Mouse (Mus musculus) heart, embryonic 14.5 days (tissue): ENCODE measurements around the gene Cldn15. TPM values are rescaled to one million over a fixed set of nuclear protein-coding genes. Genes with fewer than 3 reads are reported as not detected.
"Not testable (repeated sequence)": the region's sequence is repeated elsewhere in the genome, so short reads cannot be mapped to it uniquely, and the experiment has no call there.

Source experiments
- ATAC-seq: fragments of 200-750 bp; cut with Nextera tagmentation; 2 replicates; pipeline ENCODE4 v1.8.0; 2017; ENCODE audit warnings: low read depth, moderate TSS enrichment; ENCODE audit not compliant: insufficient number of reproducible peaks, insufficient read depth, low FRiP score
- H3K27ac ChIP-seq, 2 experiments: fragments of 200-500 bp in 1 of 2; fragments of 300-500 bp in 1 of 2; sonication (generic) in 1 of 2; replicated peaks in 1 of 2; 2 replicates each; pipeline ENCODE4 v1.5.1; 2012 to 2014; ENCODE audit warnings: low read depth in 2 of 2, low read length in 2 of 2, control low read depth in 1 of 2, mild to moderate bottlenecking in 1 of 2, mixed read lengths in 1 of 2; ENCODE audit not compliant: control insufficient read depth in 1 of 2, insufficient read depth in 1 of 2
- H3K27me3 ChIP-seq: fragments of 300-500 bp; sonication (generic); 2 replicates; pipeline ENCODE4 v1.6.1; 2014; ENCODE audit warnings: mild to moderate bottlenecking, low read length, control low read depth; ENCODE audit not compliant: control insufficient read depth, insufficient read depth
- H3K36me3 ChIP-seq: fragments of 300-500 bp; sonication (generic); 2 replicates; pipeline ENCODE4 v1.6.1; 2014; ENCODE audit warnings: mild to moderate bottlenecking, control low read depth, low read length, mixed read lengths; ENCODE audit not compliant: control insufficient read depth, insufficient read depth
- H3K4me1 ChIP-seq, 2 experiments: fragments of 200-500 bp in 1 of 2; fragments of 300-500 bp in 1 of 2; sonication (generic) in 1 of 2; 2 replicates each; pipeline ENCODE4 v1.6.1; 2012 to 2014; ENCODE audit warnings: low read length in 2 of 2, control low read depth in 1 of 2, mixed read lengths in 1 of 2; ENCODE audit not compliant: control insufficient read depth in 2 of 2, insufficient read depth in 2 of 2
- H3K4me2 ChIP-seq: fragments of 300-500 bp; sonication (generic); 2 replicates; pipeline ENCODE4 v1.6.1; 2014; ENCODE audit warnings: mild to moderate bottlenecking, low read length
- H3K4me3 ChIP-seq, 2 experiments: fragments of 200-500 bp in 1 of 2; fragments of 300-500 bp in 1 of 2; sonication (generic) in 1 of 2; 2 replicates each; pipeline ENCODE4 v1.5.1; 2012 to 2014; ENCODE audit warnings: low read length in 2 of 2, mild to moderate bottlenecking in 2 of 2, control low read depth in 1 of 2, low read depth in 1 of 2, moderate library complexity in 1 of 2; ENCODE audit not compliant: control insufficient read depth in 1 of 2, insufficient read depth in 1 of 2
- H3K9ac ChIP-seq: fragments of 300-500 bp; sonication (generic); 2 replicates; pipeline ENCODE4 v1.6.1; 2014; ENCODE audit warnings: mild to moderate bottlenecking, low read length
- H3K9me3 ChIP-seq: fragments of 300-500 bp; sonication (generic); 2 replicates; pipeline ENCODE4 v1.6.1; 2016; ENCODE audit warnings: low read length, control low read depth; ENCODE audit not compliant: control insufficient read depth
- WGBS: fragments of 180-500 bp; shearing (Covaris S2); extraction: QIAGEN DNeasy Blood & Tissue Kit; methylation state at CpG from one replicate; pipeline ENCODE4 v1.1.7; 2014; 5-methylcytosine and 5-hydroxymethylcytosine counted together
- polyA plus RNA-seq: library from polyadenylated mRNA; unstranded; fragments of >200 nt; fragmentation: Nextera tagmentation; extraction: Ambion mirVana; gene quantifications from 2 replicates; pipeline ENCODE4 v1.2.1, GENCODE M21; 2014

Gene Cldn15
- polyA plus RNA-seq, 1 experiment from 2014 or later: 5.3 TPM

DNA sequence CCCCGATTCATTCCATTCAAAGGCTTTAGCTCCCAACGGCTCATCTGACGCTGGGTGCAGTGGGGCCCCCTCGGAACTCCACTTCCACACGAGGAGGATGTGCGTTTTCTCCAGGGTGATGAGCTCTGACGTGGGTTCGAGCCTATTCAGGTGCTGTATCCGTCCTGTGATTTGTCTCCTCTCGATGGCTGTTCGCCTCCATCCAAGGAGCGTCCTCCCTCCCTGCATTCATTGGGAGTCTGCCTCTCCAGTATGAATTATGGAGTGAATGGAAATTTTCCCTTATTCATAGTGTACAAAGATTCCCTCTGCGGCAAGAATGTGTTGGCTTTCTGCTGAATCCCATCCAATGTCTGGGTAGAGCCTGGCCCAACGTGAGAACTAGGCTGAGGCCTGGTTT is 34.5 kb upstream of the Cldn15 start:
- ATAC-seq: no peak
- Histone ChIP-seq H3K36me3 (no peaks in the 10 kb centered on the region), H3K4me1 (no peaks in the 10 kb centered on the region; a peak in 1 of 4 replicates), H3K9me3 (no peaks in the 10 kb centered on the region), H3K27ac (no peak overlapping the region), H3K4me2 (no peak overlapping the region), H3K9ac (no peak overlapping the region), H3K4me3 (no peak overlapping the region), H3K27me3 (no peaks in the 10 kb centered on the region)
- 82% methylated on average over 14 of the region's 14 CpGs for WGBS

DNA sequence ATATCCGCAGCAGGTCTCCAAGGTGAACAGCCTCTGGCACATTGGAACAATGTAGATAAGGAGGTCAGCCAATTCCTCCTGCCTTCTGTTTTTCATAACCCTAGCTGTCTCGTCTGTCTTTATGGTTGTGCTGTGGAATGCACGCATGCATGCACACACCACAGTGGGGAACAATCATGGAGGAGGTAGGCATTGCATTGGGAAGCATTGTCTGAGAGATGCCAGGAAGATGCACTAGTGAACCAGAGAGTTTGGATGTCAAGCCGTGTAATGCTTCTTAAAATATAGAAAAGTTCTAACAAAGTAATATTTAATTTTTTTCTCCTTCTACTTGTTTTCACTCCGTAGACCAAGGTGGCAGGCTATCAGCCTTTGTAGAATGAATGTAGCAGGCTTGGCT is 33.5 kb upstream of the Cldn15 start:
- H3K27ac ChIP-seq: no peak overlapping the region
- no peaks in the 10 kb centered on the region; a peak in 1 of 4 replicates for H3K4me1 ChIP-seq
- WGBS: 67% methylated on average over 5 of the region's 5 CpGs
- H3K4me3 ChIP-seq: no peak overlapping the region
- no peak overlapping the region for H3K9ac ChIP-seq
- no peak overlapping the region for H3K4me2 ChIP-seq
- no peak for ATAC-seq
- H3K27me3 ChIP-seq: no peaks in the 10 kb centered on the region
- H3K9me3 ChIP-seq: no peaks in the 10 kb centered on the region
- no peaks in the 10 kb centered on the region for H3K36me3 ChIP-seq

DNA sequence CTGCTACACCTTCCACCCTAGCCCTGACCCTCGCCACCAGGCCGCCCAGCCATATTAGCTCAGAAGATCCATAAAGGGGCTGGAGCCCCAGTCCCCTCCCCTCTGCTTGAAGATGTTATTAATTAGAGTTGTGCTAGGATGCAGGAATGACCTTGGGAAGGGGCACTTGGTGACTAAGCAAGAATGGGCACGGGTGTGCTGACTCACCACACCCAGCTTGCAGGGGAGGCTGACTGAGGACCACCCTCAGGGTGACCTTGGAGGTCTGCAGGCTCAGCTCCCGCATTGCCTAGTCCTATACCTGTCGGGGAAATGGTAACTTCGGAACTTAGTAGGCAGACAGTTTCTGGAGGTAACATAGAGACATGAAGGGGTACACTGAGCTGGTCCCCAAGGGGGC is 32.5 kb upstream of the Cldn15 start:
- H3K9ac ChIP-seq: no peak overlapping the region
- no peak for ATAC-seq
- H3K27ac ChIP-seq: no peak overlapping the region
- WGBS: 82% methylated on average over 6 of the region's 6 CpGs
- H3K9me3 ChIP-seq: no peaks in the 10 kb centered on the region
- H3K4me2 ChIP-seq: no peak overlapping the region
- no peak overlapping the region for H3K4me3 ChIP-seq
- no peaks in the 10 kb centered on the region for H3K27me3 ChIP-seq
- H3K36me3 ChIP-seq: no peaks in the 10 kb centered on the region
- no peaks in the 10 kb centered on the region; a peak in 1 of 4 replicates for H3K4me1 ChIP-seq

DNA sequence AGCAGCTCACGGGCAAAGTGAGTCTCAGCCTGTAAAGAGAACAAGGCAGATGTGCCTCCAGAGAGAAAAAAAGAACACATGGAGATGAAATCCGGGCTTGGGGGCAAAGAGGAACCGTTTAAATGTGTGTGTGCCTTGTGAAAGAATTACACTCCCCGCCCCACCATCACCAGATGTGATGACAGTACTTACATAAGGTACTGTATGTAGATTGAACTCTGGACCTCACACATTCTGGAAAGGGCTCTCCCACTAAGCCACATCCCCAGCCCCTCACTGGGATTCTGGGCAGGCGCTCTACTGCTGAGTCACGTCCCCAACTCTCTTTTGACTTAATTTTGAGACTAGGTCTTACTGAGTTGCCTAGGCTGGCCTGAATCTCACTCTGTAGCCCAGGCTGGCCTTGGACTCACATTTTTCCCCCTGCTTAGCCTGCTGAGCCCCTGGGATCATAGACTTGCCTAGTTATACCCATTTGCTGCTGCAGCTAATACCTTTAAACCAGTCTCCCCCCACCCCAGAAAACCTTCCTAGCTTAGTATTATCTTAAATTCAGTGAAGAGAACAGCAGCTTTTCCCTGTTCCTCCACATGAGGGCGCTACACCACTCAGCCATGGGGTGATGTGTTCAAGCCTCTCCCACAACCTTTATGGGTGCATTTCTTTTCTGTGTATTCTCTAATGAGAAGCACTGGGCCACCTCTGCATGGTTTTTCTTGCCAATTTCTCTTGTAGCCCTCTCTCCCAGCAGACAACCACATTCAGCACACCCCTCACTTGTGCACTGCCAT is 30.3 kb upstream of the Cldn15 start:
- ATAC-seq: no peak
- Histone ChIP-seq H3K4me1 (no peaks in the 10 kb centered on the region), H3K27ac (no peak overlapping the region), H3K4me3 (no peak overlapping the region), H3K4me2 (no peak overlapping the region), H3K9me3 (no peaks in the 10 kb centered on the region), H3K36me3 (no peaks in the 10 kb centered on the region), H3K27me3 (no peaks in the 10 kb centered on the region), H3K9ac (no peak overlapping the region)
- 53% methylated on average over 7 of the region's 7 CpGs for WGBS

DNA sequence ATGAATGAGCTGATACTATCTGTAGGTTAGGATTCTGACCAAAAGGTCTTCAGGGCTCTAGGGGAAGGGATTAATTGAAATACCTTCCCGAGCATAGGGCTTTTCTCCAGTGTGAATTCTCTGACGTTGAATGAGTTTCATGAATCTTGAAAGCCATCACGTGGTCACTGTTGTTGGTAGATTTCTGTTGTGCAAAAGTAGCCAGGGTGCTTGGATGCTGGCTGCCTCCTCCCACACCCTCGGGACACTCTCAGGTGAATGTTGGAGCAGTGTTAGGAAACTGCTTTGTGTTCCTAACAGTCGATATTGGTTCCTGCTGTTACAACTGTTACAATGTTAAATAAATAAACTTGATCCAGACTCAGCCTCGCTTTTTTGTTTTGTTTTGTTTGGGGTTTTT is 29.7 kb upstream of the Cldn15 start:
- ATAC-seq: no peak
- H3K27ac ChIP-seq: no peak overlapping the region
- H3K4me1 ChIP-seq: no peaks in the 10 kb centered on the region
- no peaks in the 10 kb centered on the region for H3K9me3 ChIP-seq
- H3K27me3 ChIP-seq: no peaks in the 10 kb centered on the region
- H3K4me2 ChIP-seq: no peak overlapping the region
- no peaks in the 10 kb centered on the region for H3K36me3 ChIP-seq
- no peak overlapping the region for H3K9ac ChIP-seq
- 78% methylated on average over 6 of the region's 6 CpGs for WGBS
- no peak overlapping the region for H3K4me3 ChIP-seq

DNA sequence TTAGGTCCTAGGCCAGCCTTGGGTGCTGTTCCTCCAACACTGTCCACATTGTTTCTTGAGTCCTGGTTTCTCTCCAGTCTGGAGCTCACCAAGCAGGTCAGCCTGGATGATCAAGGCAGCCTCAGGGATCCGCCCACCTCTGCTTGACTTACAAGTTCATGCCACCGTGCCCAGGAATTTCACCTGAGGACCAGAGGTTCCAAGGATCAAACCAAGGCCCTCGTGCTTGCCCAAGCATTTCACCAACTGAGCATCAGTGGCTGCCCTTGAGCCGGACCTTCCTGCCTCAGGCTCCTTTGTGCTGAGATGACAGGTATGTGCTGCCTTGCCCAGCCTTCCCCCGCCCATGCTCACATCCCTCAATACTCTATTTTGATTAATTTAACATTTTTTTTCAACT is 28.8 kb upstream of the Cldn15 start:
- Histone ChIP-seq H3K4me3 (no peak overlapping the region), H3K36me3 (no peaks in the 10 kb centered on the region), H3K27me3 (no peaks in the 10 kb centered on the region), H3K4me1 (peaks cover 0 to 2% of the 10 kb centered on the region in 2 experiments; a peak in 1 of 4 replicates), H3K9me3 (no peaks in the 10 kb centered on the region), H3K4me2 (no peak overlapping the region), H3K9ac (no peak overlapping the region), H3K27ac (no peak overlapping the region)
- no peak for ATAC-seq
- WGBS: 85% methylated on average over 5 of the region's 5 CpGs

DNA sequence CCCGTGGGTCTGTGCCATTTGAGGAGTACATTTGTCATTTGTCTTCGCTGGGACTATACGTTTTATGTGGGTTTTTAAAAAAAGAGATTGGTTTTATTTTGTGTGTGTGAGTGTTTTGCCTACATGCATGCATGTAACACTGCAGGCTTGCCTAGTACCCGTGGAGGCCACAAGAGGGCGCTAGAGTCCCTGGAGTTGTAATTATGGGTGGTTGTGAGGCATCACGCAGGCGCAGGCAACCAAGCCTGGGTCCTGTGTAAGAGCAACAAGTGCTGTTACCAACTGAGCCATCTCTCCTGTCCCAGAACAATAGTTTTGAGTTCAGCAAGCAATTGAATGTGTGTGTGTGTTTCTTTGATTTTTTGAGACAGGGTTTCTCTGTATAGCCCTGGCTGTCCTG is 27.1 kb upstream of the Cldn15 start:
- Histone ChIP-seq H3K4me2 (no peak overlapping the region), H3K4me1 (peaks cover 0 to 2% of the 10 kb centered on the region in 2 experiments; a peak in 1 of 4 replicates), H3K27ac (no peak overlapping the region), H3K9ac (no peak overlapping the region), H3K9me3 (no peaks in the 10 kb centered on the region), H3K4me3 (no peak overlapping the region), H3K27me3 (no peaks in the 10 kb centered on the region), H3K36me3 (no peaks in the 10 kb centered on the region)
- 62% methylated on average over 7 of the region's 7 CpGs for WGBS
- no peak for ATAC-seq

DNA sequence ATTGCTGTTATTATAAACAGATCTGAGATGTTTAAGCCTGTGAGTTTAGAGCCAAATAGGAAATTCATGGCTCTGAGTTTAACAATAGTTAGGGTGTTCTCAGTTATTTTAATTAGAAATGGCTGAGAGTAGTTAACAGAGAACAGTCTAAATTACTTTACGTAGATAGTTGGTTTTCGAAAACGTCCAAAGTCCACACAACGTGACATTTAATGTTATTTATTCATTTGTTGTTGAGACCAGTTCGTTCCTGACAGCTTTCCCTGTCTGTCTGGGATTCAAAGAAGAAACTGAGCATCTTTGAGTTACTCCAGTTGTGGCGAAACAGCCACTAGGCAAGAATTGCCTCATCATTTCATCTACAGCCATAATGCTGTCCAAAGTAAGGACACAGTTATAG is 26.4 kb upstream of the Cldn15 start:
- 85% methylated on average over 6 of the region's 6 CpGs for WGBS
- ATAC-seq: not testable (repeated sequence)

More for the DNA sequence above, 26.4 kb upstream of the Cldn15 start:
- not testable (repeated sequence) for H3K4me2 ChIP-seq, H3K4me1 ChIP-seq, H3K27ac ChIP-seq, H3K9me3 ChIP-seq, H3K9ac ChIP-seq, H3K27me3 ChIP-seq, H3K36me3 ChIP-seq, H3K4me3 ChIP-seq
